Mouse (Mus musculus) brain, embryonic 14.5 days (tissue): ENCODE data around the gene Gfy.

ENCODE experiments used
- CTCF ChIP-seq: fragments of 200-500 bp; IDR thresholded peaks from 2 replicates; pipeline ENCODE4 v1.5.1; 2012; ENCODE audit warnings: inconsistent platforms, mild to moderate bottlenecking, moderate library complexity, borderline replicate concordance; ENCODE audit not compliant: insufficient read depth, insufficient read length; ENCODE audit errors: extremely low read depth
- POLR2A ChIP-seq: fragments of 200-500 bp; IDR thresholded peaks from 2 replicates; pipeline ENCODE4 v1.6.1; 2012; ENCODE audit warnings: mild to moderate bottlenecking, inconsistent platforms, borderline replicate concordance; ENCODE audit not compliant: poor library complexity, insufficient read depth, insufficient read length, severe bottlenecking; ENCODE audit errors: extremely low read depth

DNA sequence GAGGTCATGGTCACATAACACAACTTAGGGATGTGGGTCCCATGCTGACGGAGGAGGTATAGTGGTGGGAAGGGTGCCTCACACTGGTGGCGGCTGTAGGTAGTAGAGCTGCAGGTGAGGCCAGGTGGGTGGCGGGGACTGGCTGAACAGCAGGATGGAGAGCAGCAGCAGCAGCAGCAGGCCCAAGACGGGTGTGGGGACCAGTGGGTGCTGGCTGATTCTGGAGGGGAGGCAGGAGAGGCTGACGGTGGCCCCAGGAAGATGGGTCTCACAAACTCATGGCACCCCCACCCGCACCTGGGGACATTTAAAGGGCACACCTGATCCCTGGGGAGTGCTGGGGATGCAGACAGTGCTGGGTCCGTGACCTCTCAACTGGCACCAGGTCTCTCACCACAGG is 4.3 kb upstream of the Gfy start:
- TF ChIP-seq POLR2A: no peak
- TF ChIP-seq CTCF: no peak
